Mouse (Mus musculus) MEL (cell line): ENCODE results near the gene Nudt2.
"Not testable (repeated sequence)": the region's sequence is repeated elsewhere in the genome, so short reads cannot be mapped to it uniquely, and the experiment has no call there.

Experiments used
- CTCF ChIP-seq, 3 experiments: IDR thresholded peaks in 2 of 3; conservative IDR thresholded peaks in 1 of 3; 2 replicates each; pipeline ENCODE4 v1.5.1; 2011 to 2012; ENCODE audit warnings: low read length in 3 of 3, low read depth in 2 of 3, mild to moderate bottlenecking in 2 of 3, improper control_type of control experiment in 1 of 3, inconsistent platforms in 1 of 3, mixed read lengths in 1 of 3, moderate library complexity in 1 of 3; ENCODE audit not compliant: control insufficient read depth in 1 of 3, insufficient read depth in 1 of 3, poor library complexity in 1 of 3, severe bottlenecking in 1 of 3
- MEF2A ChIP-seq: IDR thresholded peaks from 2 replicates; pipeline ENCODE4 v1.6.1; 2014; ENCODE audit warnings: low read depth, mild to moderate bottlenecking, inconsistent platforms, low read length, improper control_type of control experiment; ENCODE audit not compliant: poor library complexity, insufficient replicate concordance, severe bottlenecking; ENCODE audit errors: extremely low read depth
- POLR2A ChIP-seq, 2 experiments: IDR thresholded peaks; 2 replicates each; pipeline ENCODE4 v1.6.1; 2011 to 2012; ENCODE audit warnings: low read length in 2 of 2, mild to moderate bottlenecking in 2 of 2, control low read depth in 1 of 2, improper control_type of control experiment in 1 of 2, low read depth in 1 of 2, moderate library complexity in 1 of 2; ENCODE audit not compliant: control insufficient read depth in 1 of 2, insufficient read depth in 1 of 2, poor library complexity in 1 of 2

DNA sequence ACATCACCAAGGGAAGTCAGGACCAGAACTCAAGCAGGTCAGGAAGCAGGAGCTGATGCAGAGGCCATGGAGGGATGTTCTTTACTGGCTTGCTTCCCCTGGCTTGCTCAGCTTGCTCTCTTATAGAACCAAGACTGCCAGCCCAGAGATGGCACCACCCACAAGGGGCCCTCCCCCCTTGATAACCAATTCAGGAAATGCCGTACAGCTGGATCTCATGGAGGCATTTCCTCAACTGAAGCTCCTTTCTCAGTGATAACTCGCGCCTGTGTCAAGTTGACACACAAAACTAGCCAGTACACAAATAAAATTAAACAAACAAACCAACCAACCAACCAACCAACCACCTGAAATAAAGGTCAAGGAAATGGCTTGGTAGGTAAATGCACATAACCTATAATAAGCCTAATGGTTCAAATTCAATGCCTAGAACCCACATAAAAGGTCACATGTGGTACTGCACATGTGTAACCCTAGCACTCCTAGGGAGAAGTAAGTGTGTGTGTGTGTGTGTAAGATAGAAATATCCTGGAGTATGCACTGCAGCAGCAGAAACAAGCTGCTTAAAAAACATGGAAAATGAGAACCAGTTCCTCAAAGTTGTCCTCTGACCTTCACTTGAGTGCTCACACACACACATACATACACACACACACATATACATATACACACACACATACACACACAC, 1.8 kb upstream of the Nudt2 start:
- not testable (repeated sequence) for TF ChIP-seq CTCF (IDR thresholded peaks at IDR 0.05 in 2 of 3, conservative IDR thresholded peaks at IDR 0.05 in 1 of 3; ENCODE audit: control insufficient read depth in 1 of 3, insufficient read depth in 1 of 3, low read depth in 2 of 3, low read length in 3 of 3, poor library complexity in 1 of 3, severe bottlenecking in 1 of 3); MEF2A
- TF ChIP-seq POLR2A (IDR thresholded peaks at IDR 0.05; ENCODE audit: control insufficient read depth in 1 of 2, insufficient read depth in 1 of 2, low read depth in 1 of 2, low read length in 2 of 2, poor library complexity in 1 of 2), result 0 out of 4 replicates have a peak, but pooled peaks of 1 of the 2 experiments have one; percentile 21
